Mouse (Mus musculus) inflammation-experienced regulatory T-cells (primary cell): ENCODE measurements around the gene Hsd17b3. TPM values are rescaled to one million over a fixed set of nuclear protein-coding genes. Genes with fewer than 3 reads are reported as not detected.

ENCODE experiments used
- polyA plus RNA-seq, 2 experiments: library from polyadenylated mRNA; unstranded; fragments of 100-300 nt; shearing (Covaris generic); gene quantifications; one replicate each; pipeline ENCODE4 v1.2.1; 2017

The Hsd17b3 gene
- polyA plus RNA-seq: under 1 TPM; 0.49 to 0.80 TPM

GRCm38 (mm10) chr13:64089130-64089529 is at the start of gene Hsd17b3:
TSS of gene Hsd17b3 (minus strand) at chr13:64089230.

GRCm38 (mm10) chr13:64128858-64129615 is 40.0 kb upstream of the Hsd17b3 start, which contains the start of gene Slc35d2:
TSS of gene Slc35d2 (minus strand) at chr13:64129368.

Other genes with a start within 250 kb of the Hsd17b3 start
- gene Slc35d2, start 40.1 kb upstream of the Hsd17b3 start, polyA plus RNA-seq: 10 to 100 TPM; 27.4 to 28.9 TPM
- gene Zfp367, start 64.0 kb upstream of the Hsd17b3 start, polyA plus RNA-seq: 1 to 10 TPM; 7.0 to 9.5 TPM
- 10 to 100 TPM; 27.8 to 31.1 TPM for gene Habp4, start 72.6 kb upstream of the Hsd17b3 start, polyA plus RNA-seq
- 1 to 10 TPM; 4.5 to 6.2 TPM for gene Cdc14b, start 186.1 kb upstream of the Hsd17b3 start, polyA plus RNA-seq
- 10 to 100 TPM; 35.3 to 39.0 TPM for gene Aaed1, start 223.5 kb upstream of the Hsd17b3 start, polyA plus RNA-seq